Mouse (Mus musculus) macrophage (primary cell): Measurements from ENCODE around the gene Gosr2. TPM values are rescaled to one million over a fixed set of nuclear protein-coding genes. Genes with fewer than 3 reads are reported as not detected.

ENCODE experiments used
- H3K27ac ChIP-seq: fragments of 350-480 bp; formaldehyde crosslinking; 2 replicates; pipeline ENCODE4 v1.9.0; 2021
- H3K36me3 ChIP-seq: fragments of 350-480 bp; formaldehyde crosslinking; 2 replicates; pipeline ENCODE4 v1.9.0; 2021; ENCODE audit errors: inconsistent target
- H3K4me3 ChIP-seq: fragments of 350-480 bp; formaldehyde crosslinking; 2 replicates; pipeline ENCODE4 v1.9.0; 2021; ENCODE audit errors: inconsistent target
- H3K79me2 ChIP-seq: fragments of 350-480 bp; formaldehyde crosslinking; 2 replicates; pipeline ENCODE4 v1.9.0; 2021; ENCODE audit errors: inconsistent target
- WGBS: methylation state at CpG from one replicate; pipeline ENCODE4 v1.1.7; 2026; ENCODE audit warnings: inconsistent platforms; ENCODE audit not compliant: missing documents; 5-methylcytosine and 5-hydroxymethylcytosine counted together
- polyA plus RNA-seq: library from polyadenylated mRNA; stranded (reverse); fragments of 250-400 nt; gene quantifications from 3 replicates; pipeline ENCODE4 v1.2.4, GENCODE M21; 2018; ENCODE audit warnings: inconsistent platforms

The Gosr2 gene
- polyA plus RNA-seq, 1 experiment from 2014 or later = 56.1 TPM

DNA sequence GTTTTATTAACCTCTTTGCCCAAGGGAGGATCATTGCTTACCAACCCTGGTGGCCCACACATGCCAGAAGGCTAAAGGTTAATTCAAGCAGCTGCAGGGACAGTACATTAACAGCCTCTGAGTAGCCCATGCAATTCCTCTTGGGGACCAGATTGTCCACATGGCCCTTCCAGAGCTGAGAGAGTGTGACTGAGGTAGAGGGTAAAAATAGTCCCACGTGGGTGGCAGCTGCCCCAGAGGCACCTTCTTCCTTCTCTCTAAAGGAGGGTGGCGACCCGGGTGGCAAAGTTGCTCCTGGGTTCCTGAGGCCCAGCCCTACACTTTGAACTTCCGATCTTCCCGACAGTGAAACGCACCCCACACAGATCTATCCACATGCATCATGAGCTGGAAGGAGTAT, 51.4 kb downstream of the Gosr2 start:
- Histone ChIP-seq H3K79me2 (no peaks in the 10 kb centered on the region), H3K27ac (no peak overlapping the region), H3K4me3 (no peak overlapping the region), H3K36me3 (no peaks in the 10 kb centered on the region)
- 78% methylated on average over 6 of the region's 6 CpGs for WGBS

DNA sequence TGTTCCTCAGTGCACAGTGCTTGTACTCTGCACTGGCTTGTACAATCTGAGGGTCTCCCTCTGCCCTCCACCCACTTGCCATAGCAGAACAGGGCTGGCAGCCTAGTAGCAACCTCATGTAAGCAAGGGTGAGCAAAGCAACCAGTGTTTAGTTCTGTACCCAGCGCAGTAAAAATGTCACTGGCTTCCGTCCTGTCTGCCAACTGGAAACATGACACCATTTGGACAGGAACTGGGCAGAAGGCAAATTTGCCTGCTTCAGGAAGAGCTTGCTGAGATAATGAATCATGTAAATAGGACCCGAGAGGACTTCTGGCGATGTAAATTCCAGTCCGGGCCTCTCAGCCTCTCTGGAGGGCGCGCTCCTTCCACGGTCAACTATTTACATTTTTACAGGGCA, 52.0 kb downstream of the Gosr2 start:
- Histone ChIP-seq H3K36me3 (no peaks in the 10 kb centered on the region), H3K27ac (no peak overlapping the region), H3K79me2 (no peaks in the 10 kb centered on the region), H3K4me3 (no peak overlapping the region)
- WGBS = 65% methylated on average over 8 of the region's 8 CpGs

DNA sequence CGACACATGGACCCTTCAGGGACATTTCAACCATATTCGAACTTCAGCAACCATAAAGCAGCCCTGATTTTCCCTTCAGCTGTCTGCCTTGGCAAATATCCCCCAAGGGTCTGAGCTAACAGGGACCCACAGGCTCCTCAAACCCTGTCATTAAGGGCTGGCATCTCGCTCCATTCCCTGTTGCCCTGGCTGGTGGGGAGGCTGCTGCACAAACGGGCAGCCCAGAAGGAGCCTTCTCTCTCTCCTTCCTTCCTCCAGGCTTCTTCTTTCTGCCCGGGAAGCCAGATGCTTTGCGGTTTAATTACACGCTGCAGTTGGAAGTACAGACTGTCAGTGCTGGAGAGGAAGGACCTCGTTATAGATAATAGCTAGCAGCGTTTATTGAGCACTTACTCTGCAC, 54.5 kb downstream of the Gosr2 start:
- H3K36me3 ChIP-seq = no peaks in the 10 kb centered on the region
- 77% methylated on average over 9 of the region's 9 CpGs for WGBS
- no peak overlapping the region for H3K27ac ChIP-seq
- H3K79me2 ChIP-seq = no peaks in the 10 kb centered on the region
- no peak overlapping the region for H3K4me3 ChIP-seq

DNA sequence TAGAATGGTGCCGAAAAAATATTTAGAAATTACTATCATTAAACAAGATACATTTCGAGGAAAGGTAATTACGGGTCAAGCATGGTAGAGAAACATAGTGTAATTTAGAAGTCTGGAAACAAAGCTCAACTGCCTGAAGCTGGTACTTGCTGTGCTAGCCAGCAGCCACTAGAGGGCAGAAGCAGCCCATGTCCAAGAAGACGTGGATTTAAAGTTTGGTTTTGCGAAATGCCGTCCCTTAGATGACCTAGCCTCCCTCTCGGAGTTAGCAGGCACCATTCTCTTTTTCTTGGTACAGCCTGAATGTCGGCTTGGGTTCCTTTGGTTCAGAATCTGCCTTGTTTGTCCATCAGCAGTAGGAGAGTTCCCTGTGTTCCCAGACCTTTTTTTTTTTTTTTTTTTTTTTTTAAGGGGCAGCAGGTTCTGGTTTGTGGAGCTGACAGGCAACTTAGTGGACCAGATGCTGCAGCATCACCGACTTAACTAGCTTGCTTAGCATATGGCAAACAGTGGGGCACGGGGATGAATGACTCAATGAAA, 58.2 kb downstream of the Gosr2 start:
- H3K27ac ChIP-seq = no peak overlapping the region
- H3K79me2 ChIP-seq = no peaks in the 10 kb centered on the region
- 4% methylated on average over 10 of the region's 10 CpGs for WGBS
- H3K4me3 ChIP-seq = no peak overlapping the region
- H3K36me3 ChIP-seq = no peaks in the 10 kb centered on the region

DNA sequence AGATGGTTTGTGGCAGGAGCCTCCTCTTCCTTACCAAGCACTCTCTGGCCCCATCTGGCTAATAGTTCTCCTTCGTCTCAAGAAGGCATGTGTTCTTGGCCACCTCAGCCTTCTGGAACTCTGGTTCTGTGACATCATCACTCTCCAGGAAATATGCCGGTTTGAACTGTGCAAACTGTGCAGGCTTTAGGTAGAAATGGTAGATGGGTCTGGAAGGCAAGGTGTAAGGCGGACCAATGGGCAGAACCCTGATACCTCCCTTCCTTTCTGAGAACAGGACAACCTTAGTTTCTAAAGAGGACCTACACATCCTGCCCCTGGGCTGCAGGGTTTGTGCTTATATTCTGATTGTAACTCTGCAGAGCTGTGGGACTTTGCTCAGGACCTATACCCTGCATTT, 58.9 kb downstream of the Gosr2 start, which contains the start of gene Lyzl6:
Gene Lyzl6, minus strand, starts transcription at position 101 of the 400 bp plus-strand sequence.
- no peak within 1 kb of the TSS for H3K4me3 ChIP-seq
- no peaks in the 10 kb centered on the region for H3K79me2 ChIP-seq
- H3K36me3 ChIP-seq = no peaks in the 10 kb centered on the region
- H3K27ac ChIP-seq = no peak within 1 kb of the TSS
- WGBS = 73% methylated on average over 3 of the region's 3 CpGs

DNA sequence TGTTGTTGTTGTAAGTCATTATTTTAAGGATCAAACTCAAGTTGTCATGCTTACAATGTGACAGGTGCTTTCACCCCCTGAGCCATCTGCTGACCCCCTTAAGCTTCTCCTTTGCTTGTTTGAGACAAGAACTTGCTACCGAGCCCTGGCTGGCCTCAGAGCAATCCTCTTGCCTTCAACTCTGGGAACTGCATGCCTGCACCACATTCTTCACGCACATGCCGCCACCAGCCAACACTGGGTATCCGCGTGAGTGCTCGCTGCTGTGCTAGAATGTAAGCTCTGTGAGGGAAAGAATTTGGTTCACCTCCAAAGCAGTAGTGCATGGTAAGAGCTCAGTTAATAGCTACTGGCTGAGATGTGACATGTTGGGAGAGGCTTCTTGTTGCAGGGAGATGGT, 61.4 kb downstream of the Gosr2 start:
- 74% methylated on average over 6 of the region's 6 CpGs for WGBS
- Histone ChIP-seq H3K79me2 (no peaks in the 10 kb centered on the region), H3K36me3 (no peaks in the 10 kb centered on the region), H3K4me3 (no peak overlapping the region), H3K27ac (no peak overlapping the region)

DNA sequence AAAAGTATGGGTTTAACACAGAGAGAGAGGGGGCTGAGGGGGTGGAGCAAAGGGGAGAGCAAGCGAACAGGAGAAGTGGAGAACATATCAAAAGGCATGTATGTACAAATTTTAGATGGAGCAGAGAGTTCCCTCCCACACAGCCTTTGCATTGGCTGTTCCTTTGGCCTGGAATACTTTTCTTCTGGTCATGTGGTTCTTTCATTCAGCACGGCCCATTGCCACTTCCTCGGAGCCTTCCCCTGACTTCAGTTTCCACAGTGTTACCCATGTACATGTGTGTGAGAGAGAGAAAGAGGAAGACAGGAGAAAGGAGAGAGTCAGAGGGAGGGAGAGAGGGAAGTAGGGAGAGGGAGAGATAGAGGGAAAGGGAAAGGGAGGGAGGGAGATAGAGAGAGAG, 62.2 kb downstream of the Gosr2 start:
- 67% methylated on average over 3 of the region's 3 CpGs for WGBS
- H3K27ac ChIP-seq = no peak overlapping the region
- no peaks in the 10 kb centered on the region for H3K36me3 ChIP-seq
- H3K79me2 ChIP-seq = no peaks in the 10 kb centered on the region
- no peak overlapping the region for H3K4me3 ChIP-seq

DNA sequence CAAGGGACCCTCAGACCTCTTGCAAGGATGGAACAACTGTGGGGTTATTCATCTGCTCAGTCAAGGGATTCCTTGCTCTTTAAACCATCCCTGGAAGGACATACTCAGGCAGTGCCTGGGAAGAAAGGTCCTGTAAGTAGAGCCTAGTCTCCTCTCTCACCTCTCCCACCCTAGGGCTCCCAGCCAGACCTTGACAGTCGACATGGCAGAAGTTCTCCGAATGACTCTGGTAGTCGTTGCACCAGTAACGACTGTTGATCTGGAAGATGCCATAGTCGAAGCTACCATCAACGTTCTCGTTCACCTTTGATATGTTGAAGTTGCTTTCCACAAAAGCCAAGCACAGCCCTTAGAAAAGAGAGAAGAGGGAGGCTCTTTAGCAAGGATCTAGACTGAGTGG, 62.9 kb downstream of the Gosr2 start:
- no peak overlapping the region for H3K27ac ChIP-seq
- WGBS = 92% methylated on average over 7 of the region's 7 CpGs
- H3K4me3 ChIP-seq = no peak overlapping the region
- H3K79me2 ChIP-seq = no peaks in the 10 kb centered on the region
- no peaks in the 10 kb centered on the region for H3K36me3 ChIP-seq

DNA sequence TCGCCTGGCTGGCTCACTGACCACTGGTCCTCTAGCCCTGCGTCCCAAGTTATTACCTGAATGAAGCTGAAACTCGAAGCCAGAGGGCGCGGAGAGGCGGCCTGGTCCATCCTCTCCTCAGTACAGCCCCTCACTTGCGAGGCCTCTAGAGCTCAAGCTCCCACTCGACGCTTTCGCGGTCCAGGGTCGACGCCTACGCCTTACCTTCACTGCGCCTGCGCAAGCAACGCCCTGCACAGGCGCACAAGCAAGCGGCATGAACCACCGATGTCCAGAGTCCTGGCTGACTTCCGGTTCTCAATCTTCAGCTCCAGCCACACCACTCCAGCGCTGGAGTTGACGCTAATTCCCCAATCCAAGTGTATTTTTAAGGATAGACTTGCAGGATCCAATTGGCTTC, 70.2 kb downstream of the Gosr2 start:
- Histone ChIP-seq H3K27ac (no peak overlapping the region), H3K4me3 (no peak overlapping the region), H3K36me3 (no peaks in the 10 kb centered on the region), H3K79me2 (no peaks in the 10 kb centered on the region)
- WGBS = 85% methylated on average over 23 of the region's 23 CpGs

Other genes starting within 250 kb of the Gosr2 start
- not detected in 3 replicates for gene Lrrc37a, start 193.3 kb downstream of the Gosr2 start, polyA plus RNA-seq
- gene Gm884, start 76.8 kb downstream of the Gosr2 start, polyA plus RNA-seq = not detected in 3 replicates
- not detected in 3 replicates for gene Lyzl6, start 59.0 kb downstream of the Gosr2 start, polyA plus RNA-seq
- not detected in 3 replicates for gene Rprml, start 48.3 kb downstream of the Gosr2 start, polyA plus RNA-seq
- gene Wnt9b, start 51.9 kb upstream of the Gosr2 start, polyA plus RNA-seq = not detected in 3 replicates
- not detected in 3 replicates for gene Wnt3, start 76.3 kb upstream of the Gosr2 start, polyA plus RNA-seq